Mouse (Mus musculus) brain, adult 2 months (tissue): Measurements from ENCODE around the gene Gm29427.

Source experiments
- DNase-seq: peaks from one replicate; pipeline ENCODE4 v3.0.0; 2011; ENCODE audit warnings: low read depth, low spot score

Gm29427 gene

GRCm38 (mm10) chr1:130715561-130716217, at the start of gene Gm29427:
TSS of gene Gm29427 (minus strand) at chr1:130715799.
- DNase-seq, result peak; percentile 99

GRCm38 (mm10) chr1:130764027-130764461, 48.4 kb upstream of the Gm29427 start:
- no peak for DNase-seq

GRCm38 (mm10) chr1:130762045-130762760, 46.6 kb upstream of the Gm29427 start:
- DNase-seq, result no peak

- DNase-seq, result no peak
Observed at GRCm38 (mm10) chr1:130761597-130761996, 46.0 kb upstream of the Gm29427 start.

GRCm38 (mm10) chr1:130759689-130760088, 44.1 kb upstream of the Gm29427 start:
- no peak for DNase-seq

GRCm38 (mm10) chr1:130746819-130747218, 31.2 kb upstream of the Gm29427 start:
- no peak for DNase-seq

GRCm38 (mm10) chr1:130745591-130745990, 30.0 kb upstream of the Gm29427 start:
- DNase-seq, result no peak

GRCm38 (mm10) chr1:130744961-130745360, 29.4 kb upstream of the Gm29427 start:
- no peak for DNase-seq

- DNase-seq, result no peak
Observed at GRCm38 (mm10) chr1:130744217-130744616, 28.6 kb upstream of the Gm29427 start.

GRCm38 (mm10) chr1:130743775-130744174, 28.2 kb upstream of the Gm29427 start:
- DNase-seq, result no peak

GRCm38 (mm10) chr1:130742201-130742600, 26.6 kb upstream of the Gm29427 start:
- no peak for DNase-seq

- peak; percentile 83 for DNase-seq
Observed at GRCm38 (mm10) chr1:130740781-130741720, 25.5 kb upstream of the Gm29427 start.

GRCm38 (mm10) chr1:130740227-130740648, 24.6 kb upstream of the Gm29427 start:
- DNase-seq, result peak; percentile 68

GRCm38 (mm10) chr1:130739636-130740035, 24.0 kb upstream of the Gm29427 start:
- no peak for DNase-seq

GRCm38 (mm10) chr1:130738551-130739106, 23.0 kb upstream of the Gm29427 start:
- DNase-seq, result no peak

GRCm38 (mm10) chr1:130737916-130738315, 22.3 kb upstream of the Gm29427 start:
- no peak for DNase-seq

- DNase-seq, result no peak
Observed at GRCm38 (mm10) chr1:130737411-130737881, 21.8 kb upstream of the Gm29427 start.

GRCm38 (mm10) chr1:130734852-130735251, 19.3 kb upstream of the Gm29427 start:
- DNase-seq, result no peak

- no peak for DNase-seq
Observed at GRCm38 (mm10) chr1:130734452-130734851, 18.9 kb upstream of the Gm29427 start.

- peak; percentile 59 for DNase-seq
Observed at GRCm38 (mm10) chr1:130733671-130734070, 18.1 kb upstream of the Gm29427 start.
